In the genomic region with DNA sequence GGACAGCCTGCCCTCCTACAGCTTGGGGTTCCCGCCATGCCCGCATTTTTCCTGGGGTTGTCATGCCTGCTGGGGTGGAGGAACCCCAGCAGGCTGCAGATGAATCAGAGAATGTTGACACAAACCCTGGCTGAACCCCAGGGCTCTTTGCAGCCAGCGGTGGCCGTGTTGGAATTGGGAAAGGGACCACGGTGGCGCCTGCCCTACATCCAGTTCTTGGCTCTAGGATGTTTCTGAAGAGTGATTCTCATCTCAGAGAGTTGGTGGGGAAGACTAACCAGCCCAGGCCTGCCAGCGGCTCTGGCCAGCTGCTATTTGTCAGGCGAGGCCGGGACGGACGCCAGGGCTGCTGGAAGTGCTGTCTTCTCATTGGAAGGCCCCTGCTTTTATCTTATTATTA, we compare ENCODE assay signal across 9 mouse cellular contexts.
DNase-seq lines count a peak whose midpoint lies in the region; ATAC-seq and TF ChIP-seq lines count a peak whose summit lies in the region.
"Had no signal": no experiment of that assay in that cellular context is flagged by ENCODE, and none has a peak within 500 bp of the region (broad histone marks: within the 10 kb centered on the region; RNA-seq: fewer than 3 reads in every experiment).

No protein-coding gene starts in this region.

- H3K4me2 ChIP-seq in liver, embryonic 15.5 days, result no peak overlapping the region
- H3K4me2 ChIP-seq in liver, postnatal 0 days (ENCODE audit: low read depth, low read length), result no peak overlapping the region
- H3K4me2 ChIP-seq: midbrain, embryonic 12.5 days had no signal

- WGBS in liver, embryonic 15.5 days (ENCODE audit: insufficient replicate concordance), result 70% methylated on average over 11 of the region's 11 CpGs
- WGBS in liver, postnatal 0 days (ENCODE audit: insufficient replicate concordance), result 65% methylated on average over 11 of the region's 11 CpGs

- no peaks in the 10 kb centered on the region for H3K36me3 ChIP-seq in liver, embryonic 15.5 days (replicated peaks)
- no peaks in the 10 kb centered on the region for H3K36me3 ChIP-seq in liver, postnatal 0 days (replicated peaks; ENCODE audit: insufficient read depth, low read length)
- H3K36me3 ChIP-seq: midbrain, embryonic 12.5 days had no signal

- H3K9me3 ChIP-seq in liver, embryonic 15.5 days (replicated peaks), result no peaks in the 10 kb centered on the region
- no peaks in the 10 kb centered on the region for H3K9me3 ChIP-seq in liver, postnatal 0 days (ENCODE audit: low read length)
- H3K9me3 ChIP-seq: midbrain, embryonic 12.5 days had no signal

- H3K4me3 ChIP-seq in liver, embryonic 15.5 days (replicated peaks), result no peak overlapping the region
- no peak overlapping the region for H3K4me3 ChIP-seq in liver, postnatal 0 days (ENCODE audit: low read depth, low read length)
- H3K4me3 ChIP-seq: midbrain, embryonic 12.5 days had no signal

- H3K27ac ChIP-seq in liver, embryonic 15.5 days (replicated peaks), result 0 out of 2 replicates have a peak overlapping the region, but pooled peaks have one; percentile 29
- no peak overlapping the region for H3K27ac ChIP-seq in liver, postnatal 0 days (ENCODE audit: low read depth)
- H3K27ac ChIP-seq: midbrain, embryonic 12.5 days had no signal

- no peak for DNase-seq in liver, postnatal 0 days
- DNase-seq in adrenal gland, adult 8-10 months, result peak; percentile 81
- peak; percentile 67 for DNase-seq in heart, adult 8-10 months (ENCODE audit: low spot score)
- peak; percentile 79 for DNase-seq in kidney, postnatal 14 days
- DNase-seq in cerebellum, adult 8-10 months, result no peak
- DNase-seq in ovary, postnatal 14 days (ENCODE audit: low spot score), result no peak
- DNase-seq in left cerebral cortex, adult 8-10 months (ENCODE audit: low spot score in 2 of 2), result no peak

- no peaks in the 10 kb centered on the region for H3K27me3 ChIP-seq in liver, embryonic 15.5 days
- H3K27me3 ChIP-seq in liver, postnatal 0 days (ENCODE audit: insufficient read depth, low read length), result no peaks in the 10 kb centered on the region
- H3K27me3 ChIP-seq: midbrain, embryonic 12.5 days had no signal

- TF ChIP-seq EP300 in liver, postnatal 0 days (IDR thresholded peaks at IDR 0.05; ENCODE audit: low read depth), result no peak

- H3K9ac ChIP-seq in liver, embryonic 15.5 days, result no peak overlapping the region
- no peak overlapping the region for H3K9ac ChIP-seq in liver, postnatal 0 days (replicated peaks)

- ATAC-seq in liver, embryonic 15.5 days (ENCODE audit: insufficient read depth), result no peak
- no peak for ATAC-seq in liver, postnatal 0 days

- no peak for TF ChIP-seq CTCF in liver, postnatal 0 days (IDR thresholded peaks at IDR 0.05; ENCODE audit: low read depth)

- peaks cover 72% of the 10 kb centered on the region for H3K4me1 ChIP-seq in liver, embryonic 15.5 days (replicated peaks)
- H3K4me1 ChIP-seq in liver, postnatal 0 days (ENCODE audit: insufficient read depth), result peaks cover 59% of the 10 kb centered on the region

Comparison
In these comparisons a context has a peak if more than half of its experiments do, and no peak if none do; other contexts are left out.
1. DNase-seq: peak in adrenal gland, adult 8-10 months (single experiment), heart, adult 8-10 months (single experiment) and kidney, postnatal 14 days (single experiment); none in liver, postnatal 0 days (single experiment), cerebellum, adult 8-10 months (single experiment), ovary, postnatal 14 days (single experiment) and left cerebral cortex, adult 8-10 months (0 of 2).